Mouse (Mus musculus): ENCODE data around the gene Cdc20b.
A peak's percentile ranks its signal among the peaks of the same experiment; 100 is the strongest.
"Not testable (repeated sequence)": the region's sequence is repeated elsewhere in the genome, so short reads cannot be mapped to it uniquely, and the experiment has no call there.

The Cdc20b gene

GRCm38 (mm10) chr13:113034950-113035421, at the start of gene Cdc20b:
Gene Cdc20b (plus strand): TSS chr13:113035111.
- DNase-seq (ENCODE audit: low read depth): peak; percentile 65

GRCm38 (mm10) chr13:112985605-112986450, 49.1 kb upstream of the Cdc20b start:
- DNase-seq (ENCODE audit: low read depth): no peak

GRCm38 (mm10) chr13:112986451-112986950, 48.4 kb upstream of the Cdc20b start:
- no peak for DNase-seq (ENCODE audit: low read depth)

GRCm38 (mm10) chr13:112987532-112987943, 47.4 kb upstream of the Cdc20b start, which contains the start of gene Ccno:
Gene Ccno (plus strand): TSS chr13:112987802.
- DNase-seq (ENCODE audit: low read depth): peak; percentile 56

- no peak for DNase-seq (ENCODE audit: low read depth)
Observed at GRCm38 (mm10) chr13:112987991-112988390, 46.9 kb upstream of the Cdc20b start.

- no peak for DNase-seq (ENCODE audit: low read depth)
Observed at GRCm38 (mm10) chr13:112988866-112989265, 46.0 kb upstream of the Cdc20b start.

- no peak for DNase-seq (ENCODE audit: low read depth)
Observed at GRCm38 (mm10) chr13:112989541-112989940, 45.4 kb upstream of the Cdc20b start.

GRCm38 (mm10) chr13:112990346-112990745, 44.6 kb upstream of the Cdc20b start:
- no peak for DNase-seq (ENCODE audit: low read depth)

- no peak for DNase-seq (ENCODE audit: low read depth)
Observed at GRCm38 (mm10) chr13:112993531-112994152, 41.3 kb upstream of the Cdc20b start, which contains the start of gene Mcidas. Gene Mcidas (plus strand): TSS chr13:112993845.

GRCm38 (mm10) chr13:112994191-112994590, 40.7 kb upstream of the Cdc20b start:
- peak; percentile 19 for DNase-seq (ENCODE audit: low read depth)

- DNase-seq (ENCODE audit: low read depth): no peak
Observed at GRCm38 (mm10) chr13:112996407-112996806, 38.5 kb upstream of the Cdc20b start.

GRCm38 (mm10) chr13:112997369-112997768, 37.5 kb upstream of the Cdc20b start:
- DNase-seq (ENCODE audit: low read depth): no peak

- DNase-seq (ENCODE audit: low read depth): no peak
Observed at GRCm38 (mm10) chr13:112998427-112999201, 36.3 kb upstream of the Cdc20b start.

GRCm38 (mm10) chr13:113000090-113000489, 34.8 kb upstream of the Cdc20b start:
- no peak for DNase-seq (ENCODE audit: low read depth)

GRCm38 (mm10) chr13:113000576-113001318, 34.2 kb upstream of the Cdc20b start:
- no peak for DNase-seq (ENCODE audit: low read depth)

GRCm38 (mm10) chr13:113012683-113013082, 22.2 kb upstream of the Cdc20b start:
- DNase-seq (ENCODE audit: low read depth): no peak

- not testable (repeated sequence) for DNase-seq (ENCODE audit: low read depth)
Observed at GRCm38 (mm10) chr13:113013174-113013953, 21.5 kb upstream of the Cdc20b start.

GRCm38 (mm10) chr13:113021521-113021920, 13.4 kb upstream of the Cdc20b start:
- no peak for DNase-seq (ENCODE audit: low read depth)

GRCm38 (mm10) chr13:113022467-113022866, 12.4 kb upstream of the Cdc20b start:
- no peak for DNase-seq (ENCODE audit: low read depth)

Measured in c-Kit-positive CD71-positive TER-119-negative erythroid progenitor cells, embryonic 14.5 days (primary cell).